Mouse (Mus musculus) thymus, adult 18-20 months (tissue): Measurements from ENCODE around the gene Castor1.

Experiments
- DNase-seq, 2 experiments: peaks; one replicate each; pipeline ENCODE4 v3.0.0; 2022; ENCODE audit warnings: mixed read lengths in 2 of 2

Castor1 gene

GRCm38 (mm10) chr11:4235665-4236545 is 17.9 kb downstream of the Castor1 start, which contains the start of gene Osm:
Gene Osm (plus strand): TSS chr11:4236420.
- DNase-seq = peak in 1 of 2 experiments; percentile 45

- DNase-seq = peak in 1 of 2 experiments; percentile 39
Measured at GRCm38 (mm10) chr11:4236546-4237067, 18.6 kb downstream of the Castor1 start.

- DNase-seq = peak; percentile 55 to 69
Measured at GRCm38 (mm10) chr11:4237389-4237912, 19.4 kb downstream of the Castor1 start.

- DNase-seq = no peak
Measured at GRCm38 (mm10) chr11:4238167-4238566, 20.1 kb downstream of the Castor1 start.

GRCm38 (mm10) chr11:4239691-4240090 is 21.7 kb downstream of the Castor1 start:
- no peak for DNase-seq

GRCm38 (mm10) chr11:4240151-4240550 is 22.1 kb downstream of the Castor1 start:
- DNase-seq = no peak

- DNase-seq = no peak
Measured at GRCm38 (mm10) chr11:4241180-4241579, 23.2 kb downstream of the Castor1 start.

GRCm38 (mm10) chr11:4246126-4246525 is 28.1 kb downstream of the Castor1 start:
- DNase-seq = no peak

- DNase-seq = no peak
Measured at GRCm38 (mm10) chr11:4246623-4247022, 28.6 kb downstream of the Castor1 start.

GRCm38 (mm10) chr11:4247201-4247959 is 29.4 kb downstream of the Castor1 start:
- no peak for DNase-seq

- DNase-seq = no peak
Measured at GRCm38 (mm10) chr11:4249151-4249550, 31.1 kb downstream of the Castor1 start.

GRCm38 (mm10) chr11:4250290-4250689 is 32.3 kb downstream of the Castor1 start:
- DNase-seq = no peak

GRCm38 (mm10) chr11:4251376-4251775 is 33.4 kb downstream of the Castor1 start:
- DNase-seq = no peak

GRCm38 (mm10) chr11:4252886-4253285 is 34.9 kb downstream of the Castor1 start:
- no peak for DNase-seq

GRCm38 (mm10) chr11:4256846-4257607 is 39.0 kb downstream of the Castor1 start, which contains the start of gene Lif:
Gene Lif (plus strand): TSS chr11:4257557.
- no peak for DNase-seq

GRCm38 (mm10) chr11:4257756-4258155 is 39.7 kb downstream of the Castor1 start:
- DNase-seq = no peak

- peak; percentile 66 to 71 for DNase-seq
Measured at GRCm38 (mm10) chr11:4258657-4259082, 40.6 kb downstream of the Castor1 start.

GRCm38 (mm10) chr11:4260463-4261187 is 42.6 kb downstream of the Castor1 start:
- no peak for DNase-seq

- DNase-seq = peak; percentile 32 to 49
Measured at GRCm38 (mm10) chr11:4261188-4261494, 43.1 kb downstream of the Castor1 start.

- no peak for DNase-seq
Measured at GRCm38 (mm10) chr11:4261969-4262368, 43.9 kb downstream of the Castor1 start.

GRCm38 (mm10) chr11:4262847-4263246 is 44.8 kb downstream of the Castor1 start:
- no peak for DNase-seq

GRCm38 (mm10) chr11:4263296-4263695 is 45.3 kb downstream of the Castor1 start:
- DNase-seq = no peak
